Mouse (Mus musculus) embryo, embryonic 10.5 days (tissue): ENCODE measurements around the gene Socs2.
"Not testable (repeated sequence)": the region's sequence is repeated elsewhere in the genome, so short reads cannot be mapped to it uniquely, and the experiment has no call there.

Experiments used
- DNase-seq: peaks from one replicate; pipeline ENCODE4 v3.0.0-alpha.2; 2015; ENCODE audit warnings: low spot score

Socs2 gene

DNA sequence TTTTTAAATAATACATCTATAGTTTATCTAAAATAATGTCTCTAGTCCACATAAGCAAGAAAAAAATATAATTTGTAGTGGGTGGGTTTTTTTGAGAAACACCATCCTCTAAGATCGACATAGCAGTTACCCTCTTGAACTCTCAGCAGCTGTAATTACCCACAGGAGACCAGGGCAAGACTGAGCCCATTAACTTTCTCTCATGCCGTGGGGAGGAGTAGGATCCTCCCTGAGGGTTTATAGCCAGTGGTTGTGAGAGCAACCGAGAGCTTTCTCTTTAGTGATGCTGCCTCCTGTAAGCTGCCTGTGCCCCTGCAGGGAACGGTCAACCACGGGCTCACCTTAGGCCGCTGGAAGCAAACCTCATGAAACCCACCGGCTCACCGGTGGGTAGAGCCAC, 24.9 kb downstream of the Socs2 start:
- DNase-seq = no peak

GRCm38 (mm10) chr10:95390871-95391270, 26.1 kb downstream of the Socs2 start:
- no peak for DNase-seq

GRCm38 (mm10) chr10:95389805-95390204, 27.2 kb downstream of the Socs2 start:
- DNase-seq = not testable (repeated sequence)

- no peak for DNase-seq
These were observed 28.0 kb downstream of the Socs2 start for GRCm38 (mm10) chr10:95388821-95389477.

- no peak for DNase-seq
These were observed 30.5 kb downstream of the Socs2 start for GRCm38 (mm10) chr10:95386527-95386926.

- no peak for DNase-seq
These were observed 31.2 kb downstream of the Socs2 start for GRCm38 (mm10) chr10:95385801-95386203.

DNA sequence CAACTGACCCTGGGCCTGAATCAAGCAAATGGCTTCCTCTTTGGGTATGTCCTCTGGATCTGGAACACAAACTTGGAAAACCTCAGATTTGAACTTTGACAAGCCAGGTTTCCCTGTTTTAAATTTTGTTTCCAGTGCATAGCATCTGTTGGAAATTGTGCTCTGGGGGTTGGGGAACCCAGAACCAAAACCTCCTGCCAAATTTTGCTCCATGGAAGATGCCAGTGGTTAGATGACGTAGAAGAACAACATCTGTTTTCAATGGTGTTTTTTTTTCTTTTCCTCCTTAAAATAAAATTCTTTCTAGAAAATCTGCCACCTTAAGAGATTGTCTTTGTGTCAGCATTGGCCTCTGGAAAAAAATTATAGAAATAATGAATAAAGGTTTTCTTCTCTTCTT, 31.9 kb downstream of the Socs2 start:
- DNase-seq = no peak

- no peak for DNase-seq
These were observed 32.5 kb downstream of the Socs2 start for GRCm38 (mm10) chr10:95384446-95384845.

DNA sequence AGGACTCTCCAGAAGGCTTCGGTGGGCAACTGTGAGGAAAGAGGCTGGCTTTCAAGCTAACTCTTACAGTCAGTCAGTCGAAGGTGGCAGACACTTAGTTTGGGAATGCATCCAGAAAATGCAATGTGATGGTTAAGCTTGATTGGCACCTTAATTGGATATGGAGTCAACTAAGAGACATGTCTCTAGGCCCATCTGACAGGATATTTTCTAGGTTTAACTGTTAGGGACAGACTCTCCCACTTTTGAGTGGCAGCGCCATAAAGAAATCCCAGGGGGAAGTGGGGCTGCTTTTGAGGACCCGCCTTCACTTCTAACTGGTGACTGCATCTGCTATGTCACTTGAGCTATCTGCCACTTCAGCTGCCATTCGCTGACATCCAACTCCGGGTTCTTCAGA, 43.6 kb downstream of the Socs2 start:
- no peak for DNase-seq

- DNase-seq = no peak
These were observed 45.0 kb downstream of the Socs2 start for GRCm38 (mm10) chr10:95371942-95372341.

DNA sequence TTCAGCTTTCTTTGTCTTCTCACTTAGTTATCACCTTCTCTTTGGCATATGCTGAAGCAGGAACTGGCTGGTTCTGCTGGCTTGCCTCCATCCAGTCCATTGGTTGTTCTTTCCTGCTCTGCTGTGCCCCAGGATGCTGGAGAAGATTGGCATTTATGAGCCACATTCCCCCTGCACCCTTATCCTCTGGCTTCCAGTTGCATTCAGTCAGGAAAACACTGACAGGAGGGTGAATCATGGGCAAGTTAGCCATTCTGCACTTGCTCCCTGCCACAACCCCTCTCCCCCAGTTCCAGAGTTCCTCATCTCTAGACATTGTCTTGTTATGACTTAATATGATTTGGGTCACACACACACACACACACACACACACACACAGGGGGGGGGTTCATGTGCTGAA, 47.8 kb downstream of the Socs2 start:
- DNase-seq = no peak

DNA sequence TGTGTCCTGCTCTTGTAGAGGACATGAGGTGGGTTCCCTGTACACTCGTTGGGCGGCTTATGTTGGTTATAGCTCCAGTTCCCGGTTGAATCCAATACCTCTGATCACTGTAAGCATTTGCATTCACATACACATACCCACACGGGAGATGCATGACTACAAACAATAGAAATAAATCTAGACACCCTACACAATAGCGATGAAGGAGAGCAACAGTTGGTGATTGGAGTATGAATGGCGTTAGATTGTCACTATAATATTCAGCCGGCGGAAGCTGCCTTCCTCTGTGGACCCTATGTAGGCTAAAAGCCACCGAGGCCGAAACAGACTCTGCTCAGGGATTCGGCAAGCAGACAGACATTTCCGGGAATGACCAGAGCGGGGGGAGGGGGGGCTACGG, 48.8 kb downstream of the Socs2 start:
- no peak for DNase-seq

- no peak for DNase-seq
These were observed 49.3 kb downstream of the Socs2 start for GRCm38 (mm10) chr10:95367661-95368089.

- no peak for DNase-seq
These were observed 49.7 kb downstream of the Socs2 start for GRCm38 (mm10) chr10:95367241-95367640.

DNA sequence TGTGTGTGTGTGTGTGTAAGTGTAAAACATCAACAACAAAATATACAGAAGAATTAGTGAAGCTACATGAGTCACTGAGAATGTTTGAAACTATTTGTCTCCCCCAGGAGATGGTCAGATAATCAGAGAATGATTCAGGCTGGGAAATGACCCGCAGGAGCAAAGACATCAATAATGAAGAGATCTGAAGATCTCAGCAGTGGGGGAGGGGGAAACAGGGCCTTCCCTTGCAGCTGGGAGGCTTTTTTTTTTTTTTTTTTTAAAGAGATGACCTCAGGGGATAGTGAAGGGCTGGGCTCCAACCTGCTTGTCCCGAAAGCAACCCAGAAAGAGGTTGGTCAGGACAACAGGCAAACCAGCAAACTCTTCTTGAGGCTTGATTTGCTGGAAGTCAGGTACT, 54.7 kb downstream of the Socs2 start:
- DNase-seq = peak; percentile 36

GRCm38 (mm10) chr10:95361260-95361841, 55.6 kb downstream of the Socs2 start:
- DNase-seq = no peak

DNA sequence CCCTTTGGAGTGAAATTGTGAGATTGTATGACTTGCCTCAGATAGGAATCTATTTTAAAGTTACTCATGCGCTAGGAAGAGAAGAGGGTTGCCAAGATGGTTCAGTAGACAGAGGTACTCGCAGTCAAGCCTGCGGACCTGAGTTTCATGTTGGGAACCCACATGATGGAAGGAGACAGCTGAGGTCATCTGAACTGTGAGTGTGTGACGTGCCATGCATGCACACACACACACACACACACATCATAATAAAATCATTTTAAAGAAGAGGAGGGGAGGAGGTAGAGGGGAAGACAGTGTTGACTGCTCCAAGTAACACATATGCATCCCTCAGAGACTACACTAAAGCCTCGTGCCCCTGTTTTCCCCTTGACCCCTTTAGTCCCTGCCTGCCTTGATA, 56.9 kb downstream of the Socs2 start:
- DNase-seq = no peak

DNA sequence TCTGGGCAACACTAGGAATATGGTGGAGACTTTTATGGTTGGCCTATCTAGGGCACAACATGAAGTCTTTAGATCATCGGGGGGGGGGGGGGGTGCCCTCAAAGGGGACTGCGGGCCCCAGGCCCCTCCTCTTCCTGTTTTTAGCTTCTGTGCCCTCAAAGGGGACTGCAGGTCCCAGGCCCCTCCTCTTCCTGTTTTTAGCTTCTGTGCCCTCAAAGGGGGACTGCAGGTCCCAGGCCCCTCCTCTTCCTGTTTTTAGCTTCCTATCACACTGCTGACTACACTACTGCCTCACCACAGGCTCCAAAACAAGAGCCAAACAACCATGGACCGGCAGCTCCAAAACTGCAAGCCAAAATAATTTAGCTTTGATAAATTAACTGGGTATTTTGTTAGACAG, 59.3 kb downstream of the Socs2 start:
- no peak for DNase-seq

DNA sequence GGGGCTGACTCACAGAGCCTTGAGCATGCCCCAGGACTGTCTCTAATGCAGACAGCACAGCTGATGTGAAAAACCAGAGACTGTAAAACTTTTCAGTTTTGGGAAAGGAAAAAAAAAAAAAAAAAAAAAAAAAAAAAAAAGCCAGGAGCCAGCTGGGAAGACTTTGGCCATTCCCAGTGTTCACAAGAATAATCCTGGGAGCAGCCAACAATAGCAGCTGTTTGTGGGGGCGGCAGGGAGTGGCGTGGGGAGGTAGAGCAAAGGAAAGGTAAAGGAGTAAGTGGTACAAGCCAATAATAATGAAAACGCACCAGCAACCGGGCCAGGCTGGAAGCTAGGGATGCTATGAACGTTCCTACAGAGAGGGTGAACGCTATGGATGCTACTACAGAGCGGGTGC, 60.3 kb downstream of the Socs2 start:
- no peak for DNase-seq

DNA sequence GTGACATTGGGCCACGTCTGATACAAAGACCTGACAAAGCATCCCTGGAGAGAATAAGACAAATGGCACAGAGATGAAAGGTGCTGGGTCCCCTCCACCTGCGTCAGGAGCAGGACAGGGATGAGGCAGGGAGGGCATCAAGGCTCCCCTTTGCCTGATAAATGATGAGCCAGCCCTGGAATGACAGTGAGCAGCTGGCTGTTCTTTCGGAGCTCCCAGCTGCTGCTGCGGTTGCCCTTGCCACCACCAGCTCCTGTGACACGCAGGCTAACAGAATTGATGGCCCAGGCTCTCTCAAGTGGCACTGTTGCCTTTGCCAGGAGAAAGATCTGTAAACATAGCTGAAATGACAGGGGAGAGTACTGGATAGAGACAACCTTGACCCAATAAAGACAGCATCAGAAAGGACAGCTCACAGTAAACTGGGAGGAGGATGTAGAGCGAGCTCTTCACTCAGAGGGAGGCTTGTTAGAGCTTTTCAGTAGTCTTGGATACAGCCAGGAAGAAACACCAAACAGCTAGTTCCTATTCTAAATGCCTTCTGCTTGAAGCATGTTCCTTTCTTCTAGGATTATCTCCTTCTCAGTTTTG, 61.2 kb downstream of the Socs2 start:
- peak; percentile 14 for DNase-seq

- peak; percentile 37 for DNase-seq
These were observed 62.3 kb downstream of the Socs2 start for GRCm38 (mm10) chr10:95354673-95355072.

- no peak for DNase-seq
These were observed 62.9 kb downstream of the Socs2 start for GRCm38 (mm10) chr10:95354047-95354446.

DNA sequence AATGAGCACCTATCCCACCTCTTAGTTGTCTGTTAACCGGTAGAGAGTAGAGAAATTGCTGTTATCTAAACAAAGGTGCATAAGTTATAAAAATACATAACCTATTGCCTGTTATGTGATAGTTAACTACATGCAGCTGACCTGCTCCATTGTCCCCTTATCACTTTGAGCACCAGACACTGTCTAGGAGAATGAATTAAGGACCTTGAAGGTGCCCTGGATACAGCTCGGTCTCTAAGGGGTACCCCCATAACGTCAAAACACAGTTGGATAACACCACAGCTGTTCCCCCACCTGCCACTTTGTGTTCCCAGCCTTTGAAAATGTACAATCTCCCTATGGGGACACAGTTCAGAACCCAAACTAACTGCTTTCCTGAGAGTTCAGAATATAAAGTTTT, 68.5 kb downstream of the Socs2 start:
- no peak for DNase-seq

DNA sequence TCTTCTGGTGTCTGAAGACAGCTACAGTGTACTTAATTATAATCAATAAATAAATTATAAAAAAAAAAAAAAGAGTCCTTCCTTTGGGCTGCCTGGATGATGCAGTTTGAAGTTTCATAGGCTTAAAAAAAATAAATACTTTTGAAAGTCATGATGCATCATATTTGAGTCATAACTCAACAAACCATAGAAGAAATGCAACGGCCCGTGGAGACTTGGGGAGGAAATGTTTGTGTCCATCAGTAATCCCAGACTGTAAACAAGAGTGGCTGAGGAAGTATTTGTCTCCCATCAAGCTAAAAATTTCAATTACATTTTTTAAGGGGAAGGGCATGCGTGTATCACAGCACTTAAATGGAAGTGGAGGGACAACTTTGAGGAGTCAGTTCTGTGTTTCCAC, 69.2 kb downstream of the Socs2 start:
- DNase-seq = no peak
